Mouse (Mus musculus): ENCODE data around the gene Hddc3. TPM values are rescaled to one million over a fixed set of nuclear protein-coding genes. Genes with fewer than 3 reads are reported as not detected.

The Hddc3 gene
- total RNA-seq, 2 experiments from 2014 or later = 21.6 to 22.8 TPM

DNA sequence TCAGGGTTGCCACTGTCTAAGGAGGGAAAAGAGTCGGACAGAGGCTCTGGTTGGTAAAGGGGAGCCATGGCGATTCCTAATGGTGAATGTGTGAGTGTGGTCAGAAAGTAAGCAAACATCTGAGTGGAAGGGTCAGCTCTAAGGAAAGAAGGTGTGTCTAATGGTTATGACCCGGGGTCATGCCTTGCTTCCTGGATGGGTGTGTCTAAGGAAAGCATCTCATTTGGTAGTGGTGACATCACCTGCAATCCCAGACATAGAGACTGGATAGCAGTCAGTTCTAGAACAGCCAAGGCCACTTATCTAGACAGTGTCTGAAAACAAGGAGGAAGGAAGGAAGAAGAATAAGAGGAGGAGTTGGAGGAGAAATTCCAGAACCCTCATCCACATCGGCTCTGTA, 8.1 kb upstream of the Hddc3 start:
- no peak for DNase-seq

DNA sequence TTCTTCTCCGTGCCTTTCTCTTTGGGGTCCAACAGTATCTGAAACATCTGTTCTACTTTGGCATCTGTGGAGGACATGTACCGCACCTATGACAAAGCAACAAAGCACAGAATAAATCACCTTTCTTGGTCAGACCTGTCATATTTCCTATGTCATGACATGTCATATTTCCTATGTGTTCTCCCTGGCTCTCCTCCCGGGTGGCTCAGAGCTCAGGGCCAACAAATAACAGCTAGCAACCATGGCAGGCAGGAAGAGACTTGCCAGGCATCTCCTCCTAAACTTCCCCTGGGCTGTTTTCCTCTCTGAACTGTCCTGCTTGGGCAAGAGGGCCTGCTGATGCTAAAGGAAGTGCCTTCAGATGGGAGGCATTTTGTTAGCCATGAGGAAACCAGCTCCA, 6.0 kb upstream of the Hddc3 start:
- no peak for DNase-seq

DNA sequence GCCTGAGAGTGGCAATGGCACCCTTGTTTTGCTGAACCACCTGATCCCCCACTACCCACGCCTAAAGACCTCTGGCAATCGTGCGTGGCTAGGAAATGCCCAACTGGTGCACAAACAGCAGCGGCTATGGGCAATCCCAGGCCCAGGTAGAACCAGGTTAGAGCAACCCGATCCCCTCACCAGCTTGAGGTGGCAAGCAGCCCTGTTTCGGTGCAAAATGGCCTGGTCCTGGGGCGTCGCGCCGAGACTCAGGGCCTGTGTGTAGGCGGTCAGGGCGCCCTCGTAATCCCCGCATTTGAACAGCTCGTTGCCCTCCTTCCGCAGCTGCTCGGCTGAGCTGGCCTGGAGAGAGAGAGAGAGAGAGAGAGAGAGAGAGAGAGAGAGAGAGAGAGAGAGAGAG, 3.5 kb upstream of the Hddc3 start:
- DNase-seq = no peak

DNA sequence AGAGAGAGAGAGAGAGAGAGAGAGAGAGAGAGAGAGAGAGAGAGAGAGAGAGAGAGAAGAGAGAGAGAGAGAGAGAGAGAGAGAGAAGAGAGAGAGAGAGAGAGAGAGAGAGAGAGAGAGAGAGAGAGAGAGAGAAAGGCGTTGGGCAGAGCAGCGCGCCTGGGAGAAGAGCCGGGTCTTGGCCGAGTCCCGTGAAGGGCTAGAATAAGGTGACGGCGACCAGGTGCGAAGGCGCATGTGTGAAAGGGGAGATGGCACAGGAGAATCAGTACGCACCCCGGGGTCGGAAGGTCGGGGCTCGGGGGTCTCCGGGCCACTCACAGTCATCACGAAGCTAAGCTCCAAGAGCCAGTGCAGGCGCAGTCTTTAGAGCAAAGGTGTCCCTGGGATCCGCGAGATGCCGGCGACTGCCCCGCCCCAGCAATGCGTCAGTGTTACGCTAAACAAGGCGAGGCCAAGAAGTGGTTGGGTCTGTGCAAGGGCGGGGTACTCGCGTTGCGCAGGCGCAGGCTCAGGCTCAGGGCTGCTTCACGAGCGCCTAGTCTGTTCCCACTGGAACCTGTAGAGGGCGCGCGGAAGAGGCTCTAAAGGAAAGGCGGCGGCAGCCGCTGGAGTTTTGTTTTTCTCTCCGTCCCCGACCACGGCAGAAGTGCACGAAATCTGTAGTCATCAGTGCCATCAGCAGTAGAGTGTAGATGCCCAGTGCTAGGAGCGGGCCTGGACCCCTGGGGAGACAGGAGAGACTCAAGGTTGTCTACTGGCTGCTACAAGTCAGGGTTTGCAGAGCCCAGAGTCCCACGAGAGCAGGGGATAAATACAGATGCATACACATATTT, 2.9 kb upstream of the Hddc3 start:
- DNase-seq = peak; percentile 96

DNA sequence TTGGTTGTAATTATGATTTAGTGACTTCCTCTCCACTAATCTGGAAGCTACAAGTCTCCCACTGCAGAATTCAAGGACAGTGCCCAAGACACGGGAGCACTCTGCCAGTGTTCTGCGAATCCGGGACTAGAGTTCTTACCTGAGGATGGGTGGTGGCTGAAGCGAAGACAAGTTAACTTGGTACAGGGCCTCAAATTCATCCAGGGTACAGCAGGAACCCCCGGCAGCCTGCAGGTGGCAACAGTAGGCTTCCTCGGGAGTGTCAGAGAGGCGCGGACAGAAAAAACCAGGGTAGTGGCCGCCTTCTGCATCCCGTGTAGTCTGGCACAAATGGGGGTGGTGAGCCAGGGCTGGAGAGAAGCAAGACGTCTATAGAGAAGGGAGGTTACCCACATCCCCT, 2.1 kb upstream of the Hddc3 start, which contains the start of gene Unc45a:
Unc45a (minus strand) TSS at position 213 of the 400 bp plus-strand sequence.
- DNase-seq = peak; percentile 67

DNA sequence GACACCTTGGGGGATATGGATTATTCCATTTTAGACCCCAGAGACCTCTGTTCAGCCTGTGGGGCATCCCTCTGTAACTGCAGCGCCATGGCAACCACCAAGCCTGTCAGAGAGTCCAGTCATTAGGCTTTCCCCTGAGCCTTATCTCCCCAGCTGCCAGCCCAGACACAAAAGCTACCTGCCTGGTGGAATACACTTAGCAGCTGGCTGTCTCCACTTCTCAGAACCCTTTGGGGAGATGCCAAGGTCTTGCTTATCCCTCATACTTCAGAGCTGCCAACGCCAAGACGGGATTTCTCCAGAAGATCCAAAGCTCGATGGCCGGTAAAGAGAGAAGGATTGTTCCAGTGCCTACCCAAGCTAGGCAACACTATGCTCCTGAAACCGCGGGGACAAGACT, 1.1 kb upstream of the Hddc3 start:
- no peak for DNase-seq

DNA sequence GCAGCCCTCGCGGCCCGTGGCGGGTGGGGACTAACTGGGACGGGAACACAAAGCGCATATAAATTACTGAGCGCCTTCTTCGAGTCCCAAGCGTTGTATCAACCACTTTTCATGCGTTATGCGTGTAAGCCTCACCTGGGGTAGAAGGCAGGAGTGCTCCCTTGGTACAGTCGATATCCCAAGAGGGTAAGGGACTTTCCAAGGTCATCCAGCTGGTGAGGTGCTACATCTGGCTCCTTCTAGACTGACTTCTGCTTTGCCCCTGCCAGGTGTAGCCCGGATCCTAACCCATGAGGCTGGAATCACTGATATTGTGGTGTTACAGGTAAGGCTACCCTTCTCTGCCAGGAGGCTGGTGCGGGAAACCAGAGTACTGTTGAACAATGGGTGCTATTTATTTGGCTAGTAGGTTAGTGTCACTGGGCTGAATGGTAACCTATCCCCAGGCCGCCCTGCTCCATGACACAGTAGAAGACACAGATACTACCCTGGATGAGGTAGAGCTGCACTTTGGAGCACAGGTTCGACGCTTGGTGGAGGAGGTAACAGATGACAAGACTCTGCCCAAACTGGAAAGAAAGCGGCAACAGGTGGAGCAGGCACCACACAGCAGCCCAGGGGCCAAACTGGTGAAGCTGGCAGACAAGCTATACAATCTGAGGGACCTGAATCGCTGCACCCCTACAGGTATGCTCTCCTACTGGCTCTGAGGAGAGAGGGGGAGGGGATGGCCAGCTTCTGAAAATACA, 540 bp downstream of the Hddc3 start:
- DNase-seq = no peak

DNA sequence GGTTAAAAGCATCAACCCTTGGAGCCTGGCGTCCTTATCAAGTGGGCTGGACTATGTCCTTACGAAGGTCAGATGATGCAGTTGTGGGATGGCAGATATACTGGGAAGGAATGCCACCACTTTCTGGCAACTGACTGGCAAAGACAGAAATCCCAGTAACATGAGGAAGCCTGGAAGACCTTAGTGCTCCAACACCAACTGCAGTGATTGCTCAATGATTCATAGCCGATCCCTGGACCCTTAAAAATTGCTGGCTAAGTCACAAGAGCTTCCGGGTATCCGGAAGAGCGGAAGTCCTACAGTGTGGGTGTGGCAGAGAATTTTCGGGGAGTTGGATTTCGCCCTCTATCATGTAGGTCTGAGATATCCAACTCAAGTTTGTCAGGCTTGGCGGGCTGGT, 3.3 kb downstream of the Hddc3 start:
- DNase-seq = no peak

DNA sequence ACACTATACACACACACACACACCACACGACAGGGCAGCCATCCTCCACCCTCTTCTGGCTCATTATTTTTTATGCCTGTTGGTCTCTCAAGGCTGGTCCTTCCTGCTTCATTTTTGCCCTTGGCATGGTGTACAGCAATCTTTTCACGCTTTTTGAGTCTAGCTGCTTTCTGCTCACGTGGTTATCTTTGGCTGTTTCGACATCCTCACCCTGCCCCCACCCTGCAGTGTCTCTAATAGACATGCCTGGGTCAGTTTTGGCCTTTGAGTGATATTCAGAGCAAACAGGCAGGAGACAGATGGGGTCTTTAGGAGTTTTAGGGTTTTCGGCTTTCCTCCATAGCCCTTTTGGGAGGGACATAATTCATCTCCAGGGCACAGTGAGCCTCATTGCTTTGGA, 3.9 kb downstream of the Hddc3 start:
- no peak for DNase-seq

DNA sequence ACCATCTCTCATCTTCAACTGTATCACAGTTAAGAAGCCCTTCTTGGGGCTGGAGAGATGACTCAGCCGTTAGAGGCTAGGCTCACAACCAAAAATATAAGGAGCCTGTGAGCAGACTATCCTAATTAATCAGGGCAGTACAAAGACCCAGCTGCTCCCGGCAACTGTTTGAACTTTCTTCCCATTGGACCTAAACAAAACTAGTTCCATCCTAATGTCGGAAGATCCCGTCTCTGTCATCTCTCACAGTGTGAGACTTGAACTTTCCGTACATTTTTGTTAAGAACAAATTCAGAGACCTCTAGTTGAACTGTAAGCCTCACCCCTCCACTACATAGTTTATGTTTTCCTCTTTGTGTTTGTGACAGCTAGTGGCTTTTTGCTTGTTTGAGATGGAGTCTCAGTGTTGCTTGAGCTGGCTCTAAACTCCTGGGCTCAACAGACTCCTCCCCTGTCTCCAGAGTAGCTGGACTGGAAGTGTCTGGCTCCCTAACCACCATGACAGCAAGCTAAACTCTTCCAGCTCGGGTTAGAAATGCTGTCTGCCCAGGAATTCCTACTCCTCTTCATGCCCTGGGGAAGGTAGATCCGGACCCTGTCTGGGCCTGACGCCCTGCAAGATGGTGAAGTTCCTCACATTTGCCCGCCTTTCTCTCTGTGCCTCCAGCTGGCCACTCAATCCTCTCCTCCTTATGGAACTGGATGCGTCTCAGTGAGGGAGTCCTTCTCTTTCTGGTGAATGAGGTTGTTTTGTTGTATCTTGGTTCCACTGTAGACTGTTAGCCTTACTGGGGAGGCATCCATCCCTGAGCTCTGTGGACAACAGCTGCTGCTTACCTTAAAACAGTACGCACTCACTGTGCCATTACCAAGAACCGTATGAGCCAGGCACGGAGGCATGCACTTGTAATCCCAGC, 5.0 kb downstream of the Hddc3 start:
- no peak for DNase-seq

DNA sequence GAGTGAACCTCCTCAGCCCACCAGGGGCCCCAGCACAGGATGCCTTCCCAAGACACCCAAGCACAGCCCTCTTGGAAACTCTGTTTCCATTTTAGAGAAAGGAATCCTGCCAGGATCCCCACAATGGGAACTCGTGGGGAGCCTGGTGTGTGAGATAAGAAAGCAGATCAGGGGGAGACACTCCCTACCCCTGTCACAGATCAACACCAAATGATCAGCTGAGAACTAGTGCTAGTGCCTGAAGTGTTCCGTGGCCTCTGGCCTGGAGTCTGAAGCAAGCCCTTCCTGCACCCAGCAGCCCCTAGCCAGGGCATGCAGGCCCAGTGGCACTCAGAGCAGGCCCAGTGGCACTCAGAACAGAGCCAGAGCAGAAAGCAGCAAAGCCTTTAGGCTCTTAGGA, 7.9 kb downstream of the Hddc3 start:
- no peak for DNase-seq

DNA sequence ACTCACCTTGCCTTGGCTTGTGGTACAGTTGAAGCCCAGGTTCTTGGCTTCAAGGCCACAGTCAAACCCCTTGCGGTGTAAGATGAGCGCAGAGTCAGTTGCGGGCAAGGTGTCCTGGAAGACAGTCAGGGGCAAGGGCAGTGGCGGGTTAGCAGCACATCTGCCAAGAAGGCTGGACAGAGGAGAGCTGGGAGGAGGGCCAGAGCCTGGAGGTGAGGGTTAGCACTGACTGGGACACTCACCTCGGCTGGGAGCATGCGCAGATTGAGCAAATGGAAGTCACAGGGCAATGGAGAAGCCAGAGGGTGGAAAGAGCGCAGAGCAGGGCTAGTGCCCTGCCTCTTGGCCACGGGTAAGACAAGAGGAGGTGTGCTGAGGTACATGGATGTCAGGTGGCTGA, 10.0 kb downstream of the Hddc3 start:
- peak; percentile 76 for DNase-seq

DNA sequence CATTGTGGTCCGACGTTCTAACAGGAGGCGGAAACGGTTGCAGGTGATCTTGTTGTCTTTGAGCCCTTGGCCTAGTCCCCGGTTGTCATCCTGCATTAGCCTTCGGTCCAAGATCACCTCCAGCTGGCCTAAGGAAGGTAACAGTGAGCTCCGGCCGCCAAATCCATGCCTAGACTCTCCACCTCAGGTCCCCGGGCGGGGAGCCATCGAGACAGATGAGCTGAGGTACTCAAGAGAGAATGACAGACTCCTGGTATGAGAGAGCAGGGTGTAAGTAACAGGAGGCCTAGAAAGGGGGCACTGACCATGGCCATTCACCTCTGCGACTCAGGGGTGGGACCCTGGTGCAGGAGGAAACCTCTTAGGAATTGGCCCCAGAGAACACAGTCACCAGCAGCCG, 13.4 kb downstream of the Hddc3 start:
- no peak for DNase-seq

DNA sequence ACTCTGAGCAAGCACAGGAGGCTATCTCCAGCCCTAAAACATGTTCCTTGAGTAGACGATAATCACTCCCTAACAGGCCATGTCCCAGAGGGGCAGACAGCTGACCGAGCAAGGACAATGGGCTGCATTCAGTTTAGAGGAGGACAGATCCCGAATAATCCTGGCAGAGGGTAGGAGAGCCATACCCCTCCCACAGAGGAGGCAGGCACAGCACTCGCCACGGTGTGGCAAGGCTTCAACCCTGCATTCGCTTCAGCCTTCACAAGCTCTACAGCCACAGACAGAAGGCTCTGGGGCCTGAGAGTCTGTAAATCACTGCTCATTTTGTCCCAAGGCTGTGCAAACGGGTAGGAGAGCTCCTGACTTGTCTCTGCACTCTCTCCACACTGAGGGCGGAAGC, 14.3 kb downstream of the Hddc3 start:
- no peak for DNase-seq

DNA sequence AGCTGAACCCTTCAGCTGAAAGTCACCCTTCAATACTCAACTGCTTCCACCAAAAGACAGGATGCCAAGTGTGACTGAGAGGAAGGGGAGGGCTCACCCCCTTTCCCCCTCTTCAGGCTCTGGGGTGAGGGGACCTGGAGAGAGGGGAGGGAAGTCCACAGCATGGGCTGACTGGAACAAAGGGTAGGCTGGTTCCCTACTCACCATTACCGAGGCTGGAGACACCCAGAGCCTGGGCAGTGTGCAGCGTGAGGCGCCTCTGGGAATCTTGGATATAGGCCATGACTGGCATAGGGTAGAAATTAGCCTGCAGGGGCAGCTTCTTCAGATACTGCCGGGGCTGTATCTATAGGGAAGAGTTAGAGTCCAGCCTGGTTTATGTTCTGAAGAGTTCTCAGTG, 15.1 kb downstream of the Hddc3 start:
- no peak for DNase-seq

DNA sequence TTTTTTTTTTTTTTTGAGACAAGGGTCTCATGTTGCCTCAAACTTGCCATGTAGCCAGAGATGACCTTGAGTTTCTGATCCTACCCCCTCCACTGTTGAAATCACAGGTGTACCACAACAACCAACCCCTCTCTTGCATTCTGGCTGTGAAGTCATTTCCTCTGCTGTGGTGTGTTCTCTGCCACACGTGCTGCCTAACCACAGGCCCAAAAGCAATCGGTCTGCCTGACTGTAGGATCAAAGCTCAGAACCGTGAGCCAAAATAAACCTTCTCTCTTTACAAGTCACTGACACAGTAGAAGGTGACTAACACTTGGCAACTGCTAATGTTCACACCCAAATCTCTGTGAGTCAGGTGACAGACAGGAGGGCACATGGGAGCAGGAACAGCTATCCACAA, 17.5 kb downstream of the Hddc3 start:
- DNase-seq = no peak

DNA sequence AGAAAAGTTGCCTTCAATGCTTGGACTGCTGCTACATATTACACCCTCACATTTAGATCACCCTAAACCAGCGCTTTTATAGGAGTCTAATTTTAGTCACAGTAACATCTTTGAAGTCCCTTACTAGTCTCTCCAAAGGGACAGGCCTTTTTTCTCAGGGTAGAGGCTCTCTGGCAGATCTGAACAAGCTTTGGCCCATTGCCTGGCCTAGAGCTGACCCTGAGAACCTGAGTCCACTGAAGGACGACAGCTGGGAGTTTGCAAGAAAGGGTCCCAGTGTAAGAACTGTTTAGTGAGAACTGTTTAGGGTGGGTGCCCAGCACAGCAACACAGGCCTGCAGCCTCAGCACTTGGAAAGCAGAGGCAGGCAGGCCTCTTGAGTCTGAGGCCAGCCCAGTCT, 22.9 kb downstream of the Hddc3 start:
- peak; percentile 61 for DNase-seq

DNA sequence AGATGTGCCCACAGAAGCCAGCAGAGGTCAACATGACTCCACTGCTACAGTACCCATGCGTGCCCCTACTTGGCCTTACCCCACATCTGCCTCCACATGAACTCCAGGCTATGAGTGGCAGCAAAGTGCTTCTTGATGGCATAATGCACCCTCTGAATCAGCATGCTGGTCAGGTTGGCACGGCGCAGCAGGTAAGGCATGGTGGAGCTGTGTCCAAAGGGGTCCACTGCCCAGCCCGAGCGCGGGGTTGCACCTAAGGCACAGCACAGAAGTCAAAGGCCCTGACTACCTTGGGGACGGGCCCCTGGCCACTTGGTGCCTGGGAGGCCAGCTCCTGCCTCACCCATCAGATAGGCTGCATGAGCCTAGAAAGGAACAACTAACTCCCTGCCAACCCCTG, 24.3 kb downstream of the Hddc3 start:
- DNase-seq = no peak

DNA sequence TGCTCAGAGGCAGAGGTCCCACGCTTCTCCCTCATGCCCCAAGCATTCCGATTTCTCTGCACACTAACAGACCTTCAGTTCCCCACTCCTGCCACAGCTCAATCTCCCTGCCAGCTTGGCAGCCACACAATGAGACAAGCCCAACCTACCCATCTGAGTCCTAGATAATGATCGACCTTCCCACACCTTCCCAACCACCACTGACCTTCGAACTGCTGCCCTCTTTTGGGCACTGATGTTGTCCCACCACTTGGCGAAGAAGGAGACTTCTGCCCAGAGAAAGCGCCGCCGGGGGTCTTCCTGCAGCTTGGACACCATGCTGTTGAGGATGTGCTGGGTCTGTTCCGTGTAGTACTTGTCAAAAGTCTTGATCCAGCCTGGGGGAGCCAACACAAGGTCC, 25.1 kb downstream of the Hddc3 start:
- DNase-seq = no peak

DNA sequence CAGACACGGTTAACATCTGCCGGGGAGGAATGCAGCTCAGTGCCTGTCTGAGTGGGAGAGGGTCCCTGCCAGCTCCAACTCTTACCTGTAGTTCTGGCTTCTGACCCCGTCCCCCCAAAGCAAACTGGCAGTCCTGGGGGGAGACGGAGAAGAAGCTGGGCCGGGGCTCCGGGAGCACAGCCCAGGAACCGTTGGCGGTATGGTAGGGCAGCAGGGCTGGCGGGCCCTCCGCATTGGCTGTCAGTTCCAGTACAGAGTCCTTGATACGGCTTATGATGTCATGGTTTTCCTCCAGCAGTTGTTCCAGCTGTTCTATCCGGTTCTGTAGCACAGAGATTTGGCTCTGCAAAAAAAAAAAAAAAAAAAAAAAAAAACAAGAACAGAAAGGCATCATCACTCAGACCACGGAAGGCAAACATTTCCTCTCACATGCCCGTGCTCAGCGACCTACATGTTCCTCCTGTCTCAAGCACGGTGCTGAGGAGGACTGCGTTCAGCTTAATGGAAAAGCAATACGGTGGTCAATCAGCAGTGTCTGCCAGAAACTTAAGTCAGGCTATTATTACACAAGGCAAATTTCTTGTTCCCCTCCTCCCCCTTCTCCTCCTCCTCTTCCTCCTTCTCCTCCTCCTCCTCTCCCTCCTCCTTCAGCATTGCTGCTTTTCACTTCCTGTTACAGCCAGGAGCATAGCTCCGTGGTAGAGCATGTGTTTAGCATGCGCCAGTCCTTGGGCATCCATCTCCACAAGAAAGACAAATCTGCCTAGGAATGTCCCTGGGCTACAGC, 25.9 kb downstream of the Hddc3 start:
- no peak for DNase-seq

DNA sequence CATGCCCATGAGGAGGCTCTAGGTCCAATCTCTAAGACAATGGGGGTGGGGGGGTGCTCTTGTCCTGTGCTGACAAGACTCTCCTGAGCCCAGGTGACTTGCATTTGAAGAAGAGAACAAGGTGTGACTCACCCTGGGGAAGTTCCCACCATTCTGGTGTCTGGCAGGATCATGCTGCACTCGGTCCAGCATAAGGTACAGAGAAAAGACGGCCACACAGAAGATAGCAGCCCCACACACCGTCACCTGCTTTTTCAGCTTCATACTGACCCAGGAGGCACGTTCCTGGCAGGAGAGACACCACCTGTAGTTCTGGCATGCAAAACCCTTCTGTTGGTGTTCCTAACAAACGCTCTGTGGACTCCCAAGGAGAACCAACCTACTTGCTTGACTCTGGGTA, 26.6 kb downstream of the Hddc3 start:
- no peak for DNase-seq

DNA sequence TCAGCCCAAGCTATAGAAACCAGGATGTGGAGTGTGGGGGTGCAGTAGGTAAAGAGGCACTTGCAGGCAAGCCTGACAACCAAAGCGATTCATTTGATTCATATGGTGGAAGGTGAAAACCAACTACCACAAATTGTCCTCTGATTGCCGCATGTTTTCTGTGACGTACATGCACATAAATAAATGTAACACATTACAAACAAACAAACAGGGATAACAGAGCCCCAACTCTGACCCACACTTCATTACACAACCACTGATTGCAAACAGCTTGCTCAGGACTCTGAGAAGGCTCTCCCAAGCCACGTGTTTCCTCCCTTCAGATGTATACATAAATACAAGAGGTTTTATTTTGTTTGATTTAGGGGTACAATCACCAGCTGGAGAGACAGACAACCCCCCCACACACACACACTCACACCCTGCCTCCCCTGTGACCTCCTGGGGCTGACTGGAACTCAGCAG, 27.1 kb downstream of the Hddc3 start:
- no peak for DNase-seq
